Mouse (Mus musculus) hindbrain, embryonic 13.5 days (tissue): Measurements from ENCODE around the gene Cwc22. TPM values are rescaled to one million over a fixed set of nuclear protein-coding genes. Genes with fewer than 3 reads are reported as not detected.

Source experiments
- ATAC-seq: fragments of 200-750 bp; cut with Nextera tagmentation; 2 replicates; pipeline ENCODE4 v1.8.0; 2017; ENCODE audit warnings: moderate TSS enrichment; ENCODE audit not compliant: low FRiP score
- H3K27ac ChIP-seq: fragments of 300-500 bp; sonication (generic); 2 replicates; pipeline ENCODE4 v1.5.1; 2015; ENCODE audit warnings: inconsistent platforms, mild to moderate bottlenecking, moderate library complexity
- H3K27me3 ChIP-seq: fragments of 300-500 bp; sonication (generic); 2 replicates; pipeline ENCODE4 v1.6.1; 2015; ENCODE audit warnings: mild to moderate bottlenecking, inconsistent platforms
- H3K36me3 ChIP-seq: fragments of 300-500 bp; sonication (generic); 2 replicates; pipeline ENCODE4 v1.6.1; 2015; ENCODE audit warnings: mild to moderate bottlenecking, inconsistent platforms
- H3K4me1 ChIP-seq: fragments of 300-500 bp; sonication (generic); replicated peaks from 2 replicates; pipeline ENCODE4 v1.6.1; 2015; ENCODE audit warnings: inconsistent platforms
- H3K4me2 ChIP-seq: fragments of 300-500 bp; sonication (generic); 2 replicates; pipeline ENCODE4 v1.6.1; 2015; ENCODE audit warnings: inconsistent platforms, mild to moderate bottlenecking, moderate library complexity
- H3K4me3 ChIP-seq: fragments of 300-500 bp; sonication (generic); 2 replicates; pipeline ENCODE4 v1.5.1; 2015; ENCODE audit warnings: mild to moderate bottlenecking, inconsistent platforms
- H3K9ac ChIP-seq: fragments of 300-500 bp; sonication (generic); 2 replicates; pipeline ENCODE4 v1.6.1; 2015; ENCODE audit warnings: mild to moderate bottlenecking, inconsistent platforms
- H3K9me3 ChIP-seq: fragments of 300-500 bp; sonication (generic); 2 replicates; pipeline ENCODE4 v1.6.1; 2016; ENCODE audit warnings: inconsistent platforms
- WGBS: fragments of 180-500 bp; shearing (Covaris S2); methylation state at CpG from one replicate; pipeline ENCODE4 v1.1.7; 2015; 5-methylcytosine and 5-hydroxymethylcytosine counted together
- polyA plus RNA-seq: library from polyadenylated mRNA; unstranded; fragments of >200 nt; fragmentation: Nextera tagmentation; extraction: Ambion mirVana; gene quantifications from 2 replicates; pipeline ENCODE4 v1.2.1, GENCODE M21; 2015

Gene Cwc22
- polyA plus RNA-seq, 1 experiment from 2014 or later = 23.5 TPM

DNA sequence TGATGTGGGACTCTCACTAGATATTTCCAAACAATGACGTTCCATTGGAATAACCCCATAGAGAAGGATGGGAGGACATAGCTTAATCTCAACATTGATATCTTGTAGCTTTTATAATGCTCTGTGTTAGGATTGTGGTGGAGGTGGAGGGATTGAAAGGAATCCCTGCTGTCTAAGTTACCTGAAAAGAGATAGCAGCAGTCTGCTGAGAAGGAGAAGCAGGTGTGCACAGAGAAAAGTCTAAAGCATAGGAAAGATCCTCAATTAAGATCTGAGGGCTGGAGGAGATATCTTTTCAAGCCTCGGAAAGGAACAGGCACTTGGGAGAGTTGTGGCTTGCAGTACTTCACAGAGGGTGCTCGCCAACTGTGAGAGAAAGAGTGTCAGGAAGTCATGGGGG lies 32.1 kb upstream of the Cwc22 start:
- 88% methylated on average over 3 of the region's 3 CpGs for WGBS
- no peak overlapping the region for H3K27ac ChIP-seq
- ATAC-seq = no peak

DNA sequence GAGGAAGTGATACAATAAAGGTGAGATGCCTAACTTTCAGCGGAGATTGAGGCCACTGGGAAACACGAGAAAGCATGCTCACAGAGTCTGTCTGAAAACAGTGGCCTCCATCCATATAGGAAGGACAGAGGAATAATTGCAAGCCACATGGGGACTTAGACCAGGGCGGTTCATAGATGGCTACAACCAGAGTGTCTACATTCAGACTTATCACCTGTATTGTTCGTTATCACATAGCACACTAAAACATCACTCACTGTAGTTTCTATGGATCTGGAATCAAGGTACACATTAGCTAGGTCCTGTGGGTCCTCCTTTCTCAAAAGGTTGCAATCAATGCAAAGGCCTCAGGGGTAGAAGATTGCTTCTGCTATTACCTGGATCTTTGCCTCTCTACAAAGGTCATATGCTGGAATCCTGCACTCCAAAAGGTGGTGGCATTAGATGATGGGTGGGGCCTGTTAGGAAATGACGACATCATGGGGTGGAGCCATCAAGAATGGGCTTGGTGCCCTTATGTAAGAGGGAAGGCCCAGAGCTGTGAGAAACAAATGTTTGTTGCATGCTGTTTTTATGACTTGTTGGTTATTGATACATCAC lies 30.2 kb upstream of the Cwc22 start:
- H3K4me1 ChIP-seq = no peaks in the 10 kb centered on the region
- no peak overlapping the region for H3K4me2 ChIP-seq
- H3K27me3 ChIP-seq = no peaks in the 10 kb centered on the region
- H3K27ac ChIP-seq = no peak overlapping the region
- H3K4me3 ChIP-seq = no peak overlapping the region
- H3K36me3 ChIP-seq = no peaks in the 10 kb centered on the region
- H3K9ac ChIP-seq = no peak overlapping the region
- ATAC-seq = no peak
- no peaks in the 10 kb centered on the region for H3K9me3 ChIP-seq
- WGBS = 85% methylated on average over 5 of the region's 5 CpGs

More for the DNA sequence above, 32.1 kb upstream of the Cwc22 start:
- no peak overlapping the region for H3K9ac ChIP-seq
- no peaks in the 10 kb centered on the region for H3K36me3 ChIP-seq
- H3K9me3 ChIP-seq = no peaks in the 10 kb centered on the region
- no peaks in the 10 kb centered on the region for H3K4me1 ChIP-seq
- H3K4me3 ChIP-seq = no peak overlapping the region
- H3K4me2 ChIP-seq = no peak overlapping the region
- no peaks in the 10 kb centered on the region for H3K27me3 ChIP-seq

DNA sequence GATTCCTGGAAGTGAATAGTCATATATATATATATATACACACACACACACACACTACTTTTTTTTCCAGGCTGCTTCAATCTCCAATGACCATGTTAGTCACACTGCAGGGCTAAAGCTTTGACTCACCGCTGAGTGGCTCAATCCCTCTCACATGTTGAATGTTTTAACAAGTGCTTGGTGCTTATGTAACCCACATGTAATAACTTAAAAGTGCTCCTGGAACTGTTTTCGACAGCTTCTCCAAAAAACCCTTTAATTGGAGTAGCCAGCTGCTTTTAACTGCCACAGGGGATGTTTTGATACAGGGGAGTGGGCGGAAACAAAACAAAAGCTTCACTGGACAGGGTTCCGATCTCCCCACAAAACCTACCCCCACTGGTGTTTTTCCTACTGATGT lies 29.4 kb upstream of the Cwc22 start:
- H3K36me3 ChIP-seq = no peaks in the 10 kb centered on the region
- H3K27ac ChIP-seq = no peak overlapping the region
- ATAC-seq = no peak
- WGBS = 67% methylated on average over 4 of the region's 4 CpGs
- no peaks in the 10 kb centered on the region for H3K27me3 ChIP-seq
- H3K9me3 ChIP-seq = no peaks in the 10 kb centered on the region
- H3K9ac ChIP-seq = no peak overlapping the region
- no peaks in the 10 kb centered on the region for H3K4me1 ChIP-seq
- no peak overlapping the region for H3K4me3 ChIP-seq
- no peak overlapping the region for H3K4me2 ChIP-seq

DNA sequence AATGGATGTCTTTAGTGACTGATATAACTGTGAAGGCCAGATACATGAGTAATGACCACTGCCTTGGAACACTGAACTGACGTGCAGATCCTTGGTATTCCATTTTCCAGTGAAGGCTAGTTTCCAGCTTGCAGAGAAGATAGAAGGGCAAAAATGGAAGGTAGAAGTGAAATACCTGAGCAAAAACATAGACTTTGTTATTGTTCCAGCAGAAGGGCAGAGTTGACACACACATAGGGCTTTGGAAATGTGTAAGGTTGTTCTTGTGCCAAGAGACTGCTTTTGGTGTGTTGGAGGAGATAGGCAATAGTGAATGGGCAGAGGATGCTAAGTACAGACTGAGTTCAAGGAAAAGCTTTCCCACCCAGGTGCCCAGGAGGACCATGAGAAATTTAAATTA lies 28.8 kb upstream of the Cwc22 start:
- no peak overlapping the region for H3K9ac ChIP-seq
- no peaks in the 10 kb centered on the region for H3K9me3 ChIP-seq
- WGBS = 89% methylated on average over 1 of the region's 1 CpGs

DNA sequence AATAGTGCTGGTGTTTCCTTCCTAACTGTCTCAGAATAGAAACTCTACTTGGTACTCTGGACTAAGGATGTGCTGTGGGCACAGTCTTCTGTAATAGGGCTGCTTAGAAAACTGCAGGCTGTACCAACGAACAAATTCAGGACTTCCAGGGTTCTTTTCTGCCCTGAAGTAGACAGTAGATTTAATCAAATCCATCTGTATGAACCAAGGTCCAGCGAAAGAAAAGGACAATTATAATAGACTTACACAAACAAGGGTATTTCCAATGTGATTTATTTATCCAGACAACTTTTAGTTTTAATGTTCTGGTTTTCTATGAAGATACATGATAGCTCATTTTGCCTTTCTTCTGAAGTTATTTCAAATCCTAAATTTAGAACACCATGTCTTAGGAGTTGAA lies 28.2 kb upstream of the Cwc22 start:
- 67% methylated on average over 2 of the region's 2 CpGs for WGBS
- no peaks in the 10 kb centered on the region for H3K36me3 ChIP-seq
- no peak for ATAC-seq
- no peaks in the 10 kb centered on the region for H3K9me3 ChIP-seq
- no peak overlapping the region for H3K4me2 ChIP-seq
- H3K27me3 ChIP-seq = no peaks in the 10 kb centered on the region
- H3K9ac ChIP-seq = no peak overlapping the region
- no peaks in the 10 kb centered on the region for H3K4me1 ChIP-seq
- H3K27ac ChIP-seq = no peak overlapping the region
- no peak overlapping the region for H3K4me3 ChIP-seq

More for the DNA sequence above, 28.8 kb upstream of the Cwc22 start:
- Histone ChIP-seq H3K4me1 (no peaks in the 10 kb centered on the region), H3K4me2 (no peak overlapping the region), H3K36me3 (no peaks in the 10 kb centered on the region), H3K4me3 (no peak overlapping the region), H3K27ac (no peak overlapping the region), H3K27me3 (no peaks in the 10 kb centered on the region)
- ATAC-seq = no peak

DNA sequence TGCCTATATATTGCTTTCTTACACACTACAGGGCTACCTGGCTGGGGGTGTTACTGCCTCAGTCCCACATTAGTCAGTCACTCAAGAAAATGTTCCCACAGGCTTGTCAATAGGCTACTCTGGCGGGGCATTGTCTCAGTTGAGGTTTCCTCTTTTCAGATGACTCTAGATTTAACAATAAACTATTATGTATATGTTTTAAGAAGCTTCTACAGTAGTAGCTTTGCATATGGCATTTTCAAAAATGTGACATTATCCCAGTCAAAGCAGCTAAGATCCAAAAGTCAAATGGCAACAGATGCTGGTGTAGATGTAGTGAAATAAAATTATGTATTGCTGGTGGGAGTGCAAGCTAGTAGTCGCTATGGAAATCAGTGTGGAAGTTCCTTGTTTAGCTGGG lies 27.1 kb upstream of the Cwc22 start:
- Histone ChIP-seq H3K9ac (no peak overlapping the region), H3K4me1 (no peaks in the 10 kb centered on the region), H3K4me2 (no peak overlapping the region), H3K27ac (no peak overlapping the region), H3K9me3 (no peaks in the 10 kb centered on the region), H3K4me3 (no peak overlapping the region), H3K36me3 (no peaks in the 10 kb centered on the region), H3K27me3 (no peaks in the 10 kb centered on the region)
- ATAC-seq = no peak
- WGBS = 82% methylated on average over 2 of the region's 2 CpGs

DNA sequence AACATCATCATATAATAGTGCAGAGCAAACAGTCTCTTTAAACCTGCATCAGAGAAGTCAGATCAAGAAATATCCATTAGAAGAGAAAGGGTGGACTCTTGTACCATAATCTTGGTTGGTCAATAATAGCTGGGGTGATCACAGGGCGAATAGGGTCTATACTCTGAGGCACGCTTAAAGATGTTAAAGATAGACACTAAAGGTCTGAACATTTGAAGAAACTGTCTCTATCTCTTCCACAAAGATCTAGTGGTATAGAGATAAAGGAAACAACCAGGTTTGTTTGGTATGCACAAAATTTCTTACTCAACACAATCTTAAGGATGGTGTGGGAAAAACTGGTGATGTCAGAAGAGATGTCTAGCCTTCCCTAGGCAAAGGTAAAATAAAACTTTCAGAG lies 26.4 kb upstream of the Cwc22 start:
- Histone ChIP-seq H3K4me3 (no peak overlapping the region), H3K27me3 (no peaks in the 10 kb centered on the region), H3K9me3 (no peaks in the 10 kb centered on the region), H3K36me3 (no peaks in the 10 kb centered on the region), H3K4me1 (no peaks in the 10 kb centered on the region), H3K27ac (no peak overlapping the region), H3K4me2 (no peak overlapping the region), H3K9ac (no peak overlapping the region)
- 96% methylated on average over 2 of the region's 2 CpGs for WGBS
- ATAC-seq = no peak

DNA sequence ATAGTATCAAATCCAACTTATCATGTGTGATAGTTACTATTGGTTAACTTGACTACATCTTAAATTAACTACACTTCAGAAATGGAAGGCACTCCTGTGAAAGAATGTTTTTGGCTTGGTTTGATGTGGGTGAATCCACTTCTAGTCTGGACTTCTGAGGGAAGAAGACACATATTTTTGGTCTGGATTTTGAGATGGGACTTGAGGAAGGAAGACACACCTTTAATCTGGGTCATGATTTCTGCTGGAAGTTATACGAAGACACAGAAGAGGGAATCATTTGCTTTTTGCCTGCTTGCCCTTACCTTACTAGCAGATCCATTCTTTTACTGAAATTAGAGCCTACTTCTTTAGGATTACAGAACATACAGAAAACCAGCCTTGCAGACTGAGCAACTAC lies 25.7 kb upstream of the Cwc22 start:
- no peaks in the 10 kb centered on the region for H3K9me3 ChIP-seq
- no peaks in the 10 kb centered on the region for H3K4me1 ChIP-seq
- H3K36me3 ChIP-seq = no peaks in the 10 kb centered on the region
- WGBS = 88% methylated on average over 1 of the region's 1 CpGs
- H3K27ac ChIP-seq = no peak overlapping the region
- ATAC-seq = no peak
- no peak overlapping the region for H3K4me3 ChIP-seq
- H3K4me2 ChIP-seq = no peak overlapping the region
- H3K9ac ChIP-seq = no peak overlapping the region
- H3K27me3 ChIP-seq = no peaks in the 10 kb centered on the region

DNA sequence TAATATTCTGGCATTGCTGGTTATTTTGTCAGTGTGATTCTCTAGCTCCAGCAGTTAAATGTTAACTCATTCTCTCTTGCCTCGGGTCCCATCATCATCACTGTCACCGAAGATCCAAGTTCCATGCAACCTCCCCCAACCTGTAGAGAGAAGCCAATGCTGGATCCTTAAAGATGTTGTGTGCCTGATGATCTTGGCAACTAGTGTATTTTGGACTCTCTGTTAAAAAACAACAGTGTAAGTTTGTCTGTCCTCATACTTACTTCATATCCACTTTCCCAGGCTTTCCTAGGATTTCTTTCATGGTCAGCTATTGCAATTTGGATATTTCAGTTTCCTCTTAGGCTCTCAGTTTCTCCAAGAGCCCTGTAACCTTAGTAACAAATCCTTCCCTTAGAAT lies 25.2 kb upstream of the Cwc22 start:
- no peaks in the 10 kb centered on the region for H3K9me3 ChIP-seq
- no peak overlapping the region for H3K9ac ChIP-seq
- WGBS = 81% methylated on average over 2 of the region's 2 CpGs
- no peaks in the 10 kb centered on the region for H3K4me1 ChIP-seq
- no peaks in the 10 kb centered on the region for H3K27me3 ChIP-seq
- no peaks in the 10 kb centered on the region for H3K36me3 ChIP-seq
- no peak for ATAC-seq
- H3K4me2 ChIP-seq = no peak overlapping the region
- H3K4me3 ChIP-seq = no peak overlapping the region
- H3K27ac ChIP-seq = no peak overlapping the region

DNA sequence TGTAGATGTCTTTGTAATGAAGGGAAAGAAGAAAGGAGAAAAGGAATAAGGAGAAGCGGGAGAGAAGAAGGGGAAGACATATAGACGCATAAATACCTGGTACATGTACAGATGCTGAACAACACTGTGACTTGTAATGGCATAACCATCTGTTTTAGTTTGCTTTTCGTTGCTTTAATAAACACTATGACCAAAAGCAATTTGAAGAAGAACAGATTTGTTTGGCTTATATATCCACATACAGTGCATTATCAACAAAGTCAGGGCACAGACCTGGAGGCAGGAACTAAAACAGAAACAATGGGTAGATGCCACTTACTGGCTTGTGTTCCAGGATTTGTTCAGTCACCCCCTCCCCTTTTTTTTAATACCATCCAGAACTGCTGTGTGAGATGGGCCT lies 24.4 kb upstream of the Cwc22 start:
- no peak overlapping the region for H3K9ac ChIP-seq
- H3K27ac ChIP-seq = no peak overlapping the region
- H3K4me2 ChIP-seq = no peak overlapping the region
- no peaks in the 10 kb centered on the region for H3K36me3 ChIP-seq
- WGBS = 79% methylated on average over 3 of the region's 3 CpGs
- ATAC-seq = no peak
- no peaks in the 10 kb centered on the region for H3K4me1 ChIP-seq
- H3K9me3 ChIP-seq = no peaks in the 10 kb centered on the region
- H3K27me3 ChIP-seq = no peaks in the 10 kb centered on the region
- H3K4me3 ChIP-seq = no peak overlapping the region

DNA sequence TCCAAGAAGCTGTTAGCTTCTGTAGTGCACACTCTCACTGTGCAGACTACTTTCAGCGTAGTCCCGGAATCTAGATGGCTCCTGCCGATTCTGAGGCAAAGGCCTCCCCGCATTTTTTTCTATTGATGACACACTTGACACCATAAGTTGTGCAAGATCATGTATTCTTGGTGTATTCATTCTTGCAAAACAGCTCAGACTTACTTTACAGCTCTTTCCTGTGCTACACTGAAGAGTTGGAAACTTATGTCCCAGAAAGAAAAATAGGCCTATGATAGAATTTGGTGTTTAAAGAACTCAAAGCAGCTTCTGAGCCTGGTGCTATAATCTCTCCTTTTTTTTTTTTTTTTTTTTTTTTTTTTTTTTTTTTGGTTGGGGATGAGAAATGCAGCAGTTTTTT lies 23.8 kb upstream of the Cwc22 start:
- Histone ChIP-seq H3K36me3 (no peaks in the 10 kb centered on the region), H3K4me3 (no peak overlapping the region), H3K4me1 (no peaks in the 10 kb centered on the region), H3K27me3 (no peaks in the 10 kb centered on the region), H3K4me2 (no peak overlapping the region), H3K9me3 (no peaks in the 10 kb centered on the region), H3K27ac (no peak overlapping the region), H3K9ac (no peak overlapping the region)
- WGBS = 96% methylated on average over 4 of the region's 4 CpGs
- no peak for ATAC-seq

DNA sequence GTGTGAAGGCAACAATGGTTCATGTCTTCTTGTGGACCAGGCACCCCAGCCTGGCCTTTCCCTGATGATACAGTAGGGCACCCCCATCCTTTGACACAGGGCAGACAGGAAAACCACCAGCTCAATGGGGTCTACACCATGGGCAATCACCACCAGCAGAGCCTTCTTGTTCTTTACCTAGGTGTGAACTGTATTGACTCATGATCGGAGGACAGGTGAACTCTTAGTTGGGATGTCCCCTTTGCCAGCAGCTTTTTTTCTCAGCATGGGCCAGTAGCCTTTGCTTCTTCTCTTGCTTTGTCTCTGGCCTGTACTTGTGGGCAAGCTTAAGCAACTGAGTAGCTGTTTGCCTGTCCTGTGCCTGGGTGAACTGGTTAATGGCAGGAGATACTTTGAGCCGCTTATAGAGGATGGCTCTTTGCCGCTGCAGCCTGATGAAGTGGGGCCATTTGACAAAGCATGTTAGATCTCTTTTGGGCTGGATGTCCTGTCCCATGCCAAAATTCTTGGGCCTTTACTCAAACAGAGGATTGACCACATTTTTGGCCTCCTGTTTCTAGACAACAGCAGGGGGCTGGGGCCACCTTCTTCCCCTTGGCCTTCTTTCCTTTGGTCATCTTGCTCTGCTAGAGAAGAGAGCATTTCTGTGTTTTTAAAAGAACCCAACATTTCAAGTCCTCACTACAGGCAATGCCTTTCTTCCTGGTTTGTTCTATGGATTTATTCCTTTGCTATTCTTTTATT lies 16.4 kb upstream of the Cwc22 start:
- ATAC-seq = no peak
- Histone ChIP-seq H3K27me3 (no peaks in the 10 kb centered on the region), H3K36me3 (no peaks in the 10 kb centered on the region), H3K4me2 (no peak overlapping the region), H3K4me3 (no peak overlapping the region), H3K9me3 (no peaks in the 10 kb centered on the region), H3K9ac (no peak overlapping the region), H3K27ac (no peak overlapping the region), H3K4me1 (no peaks in the 10 kb centered on the region)
- WGBS = 100% methylated on average over 3 of the region's 3 CpGs

DNA sequence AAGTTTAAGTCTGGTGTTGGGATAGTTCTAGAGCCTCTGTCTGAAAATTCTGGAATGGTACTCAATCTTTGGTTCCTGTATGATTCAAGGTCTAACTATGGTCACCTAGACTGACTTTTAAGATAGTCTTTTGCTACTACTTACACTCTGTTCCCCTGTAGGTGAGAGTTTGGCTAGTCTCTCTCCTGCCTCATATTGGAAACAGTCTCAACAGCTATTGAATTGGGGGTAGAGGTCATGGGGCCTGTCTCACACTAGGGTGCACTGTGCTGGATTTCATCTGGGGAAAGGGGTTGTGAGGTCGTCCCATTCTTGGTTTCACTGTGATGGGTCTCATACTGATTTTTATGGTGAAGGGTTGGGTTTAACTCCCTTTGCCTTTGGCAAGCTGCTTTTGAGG lies 15.1 kb upstream of the Cwc22 start:
- H3K9ac ChIP-seq = no peak overlapping the region
- H3K9me3 ChIP-seq = no peaks in the 10 kb centered on the region
- H3K4me2 ChIP-seq = no peak overlapping the region
- no peak overlapping the region for H3K4me3 ChIP-seq
- 57% methylated on average over 1 of the region's 1 CpGs for WGBS
- H3K27me3 ChIP-seq = no peaks in the 10 kb centered on the region
- H3K36me3 ChIP-seq = no peaks in the 10 kb centered on the region
- no peak for ATAC-seq
- no peak overlapping the region for H3K27ac ChIP-seq
- no peaks in the 10 kb centered on the region for H3K4me1 ChIP-seq
